Mouse (Mus musculus) liver, postnatal 0 days (tissue): ENCODE measurements around the gene Cmklr1.

Experiments
- CTCF ChIP-seq: sonication (generic); IDR thresholded peaks from 2 replicates; pipeline ENCODE4 v1.5.1; 2016; ENCODE audit warnings: antibody characterized with exemption, low read depth
- EP300 ChIP-seq: IDR thresholded peaks from 2 replicates; pipeline ENCODE4 v1.6.1; 2016; ENCODE audit warnings: antibody characterized with exemption, low read depth, mild to moderate bottlenecking

GRCm38 (mm10) chr5:113679509-113679908 is 29.3 kb upstream of the Cmklr1 start:
- TF ChIP-seq EP300 (no peak), CTCF (no peak)
